Mouse (Mus musculus) CH12.LX (cell line): ENCODE data around the gene Strada.

ENCODE experiments used
- CTCF ChIP-seq, 2 experiments: IDR thresholded peaks in 1 of 2; conservative IDR thresholded peaks in 1 of 2; 2 replicates each; pipeline ENCODE4 v1.5.1; 2011 to 2012; ENCODE audit warnings: low read depth in 2 of 2, low read length in 2 of 2, improper control_type of control experiment in 1 of 2, inconsistent platforms in 1 of 2, mild to moderate bottlenecking in 1 of 2, moderate library complexity in 1 of 2
- E2F4 ChIP-seq: IDR thresholded peaks from 2 replicates; pipeline ENCODE4 v1.6.1; 2011; ENCODE audit warnings: low read depth, low read length, improper control_type of control experiment; ENCODE audit not compliant: insufficient replicate concordance
- EP300 ChIP-seq: IDR thresholded peaks from 2 replicates; pipeline ENCODE4 v1.6.1; 2011; ENCODE audit warnings: low read length, improper control_type of control experiment
- POLR2AphosphoS2 ChIP-seq: IDR thresholded peaks from 2 replicates; pipeline ENCODE4 v1.6.1; 2011; ENCODE audit warnings: low read depth, low read length, improper control_type of control experiment

GRCm38 (mm10) chr11:106151219-106151618 is 50.7 kb downstream of the Strada start:
- TF ChIP-seq CTCF (conservative IDR thresholded peaks at IDR 0.05 in 1 of 2, IDR thresholded peaks at IDR 0.05 in 1 of 2; ENCODE audit: low read depth in 2 of 2, low read length in 2 of 2): no peak
- TF ChIP-seq E2F4: no peak
- TF ChIP-seq EP300: no peak
- TF ChIP-seq POLR2AphosphoS2: no peak; the same call in 1 of the 2 replicates
